Mouse (Mus musculus) urinary bladder, postnatal 4 days (tissue): ENCODE data around the gene Grk3.

ENCODE experiments used
- DNase-seq, 2 experiments: peaks; one replicate each; pipeline ENCODE4 v3.0.0; 2021 to 2022; ENCODE audit warnings: low spot score in 2 of 2

The Grk3 gene

DNA sequence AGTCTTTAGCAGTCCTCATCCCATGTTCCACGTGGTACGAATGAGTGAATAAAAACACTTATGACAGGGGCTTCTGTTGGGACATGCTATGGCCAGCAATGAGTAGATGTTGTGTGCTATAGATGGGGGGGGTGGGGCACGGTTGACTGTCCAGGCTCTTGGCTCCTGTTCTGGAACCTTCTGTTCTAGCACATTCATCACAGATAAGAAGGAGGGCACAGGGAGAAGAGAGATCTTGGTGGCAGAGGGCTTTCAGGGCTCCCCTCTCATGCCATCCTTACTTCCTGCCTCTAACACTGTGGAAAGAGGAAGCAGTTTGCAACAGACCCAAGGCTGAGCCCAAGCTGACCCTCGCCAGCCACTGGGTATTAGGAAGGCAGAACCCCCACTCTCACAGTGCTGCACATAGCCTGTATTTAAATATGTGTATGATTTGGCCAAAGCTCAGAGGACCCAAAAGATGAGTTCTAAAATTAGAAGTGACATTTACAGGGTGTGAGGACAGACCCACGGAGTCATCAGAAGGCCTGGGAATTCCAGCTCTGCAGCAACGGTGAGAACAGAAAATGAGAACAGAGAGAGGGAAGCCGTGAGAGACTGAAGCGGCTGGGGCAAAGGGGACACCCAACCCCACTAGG, 6.3 kb downstream of the Grk3 start:
- no peak for DNase-seq

DNA sequence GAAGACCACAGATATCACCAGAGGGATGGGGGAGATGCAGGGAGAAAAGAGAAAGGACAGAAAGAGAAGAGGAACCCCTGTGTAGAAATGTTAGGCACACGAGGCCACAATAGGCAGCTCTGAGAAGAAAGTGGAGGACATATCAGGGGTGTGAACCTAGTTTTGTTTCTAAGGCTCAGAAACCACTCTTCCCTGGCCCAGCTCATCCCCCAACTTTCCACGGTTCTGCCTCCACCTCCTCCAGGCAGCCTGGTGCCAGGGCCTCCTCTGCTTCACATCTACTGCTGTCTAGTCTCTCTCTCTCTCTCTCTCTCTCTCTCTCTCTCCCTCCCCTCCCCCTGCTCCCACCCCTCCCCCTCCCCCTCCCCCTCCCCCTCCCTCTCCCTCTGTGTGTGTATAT, 7.1 kb downstream of the Grk3 start:
- DNase-seq: no peak

- DNase-seq: no peak
These were observed 8.6 kb downstream of the Grk3 start for GRCm38 (mm10) chr5:113006997-113007396.

DNA sequence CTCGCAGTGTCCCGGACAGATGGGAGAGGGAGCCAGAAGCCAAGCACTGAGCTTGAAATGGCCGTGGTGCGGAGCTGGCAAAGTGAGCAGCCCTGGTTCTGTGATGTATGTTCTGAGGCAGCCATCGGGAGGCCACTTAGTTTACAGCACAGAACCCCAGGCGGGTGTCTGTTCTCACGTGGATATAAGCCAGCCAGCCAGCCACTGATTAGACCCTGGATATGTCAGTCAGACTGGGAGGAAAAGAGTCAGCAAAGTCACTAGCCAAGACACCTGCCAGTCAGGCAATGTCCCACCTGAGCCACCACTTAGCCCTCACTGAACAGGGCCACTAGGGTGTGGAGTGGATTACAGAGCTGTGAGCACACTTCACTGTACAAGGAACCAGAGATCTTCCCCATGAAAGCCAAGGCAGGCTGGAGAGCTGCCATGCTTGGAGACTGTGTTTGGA, 9.6 kb downstream of the Grk3 start:
- DNase-seq: no peak

DNA sequence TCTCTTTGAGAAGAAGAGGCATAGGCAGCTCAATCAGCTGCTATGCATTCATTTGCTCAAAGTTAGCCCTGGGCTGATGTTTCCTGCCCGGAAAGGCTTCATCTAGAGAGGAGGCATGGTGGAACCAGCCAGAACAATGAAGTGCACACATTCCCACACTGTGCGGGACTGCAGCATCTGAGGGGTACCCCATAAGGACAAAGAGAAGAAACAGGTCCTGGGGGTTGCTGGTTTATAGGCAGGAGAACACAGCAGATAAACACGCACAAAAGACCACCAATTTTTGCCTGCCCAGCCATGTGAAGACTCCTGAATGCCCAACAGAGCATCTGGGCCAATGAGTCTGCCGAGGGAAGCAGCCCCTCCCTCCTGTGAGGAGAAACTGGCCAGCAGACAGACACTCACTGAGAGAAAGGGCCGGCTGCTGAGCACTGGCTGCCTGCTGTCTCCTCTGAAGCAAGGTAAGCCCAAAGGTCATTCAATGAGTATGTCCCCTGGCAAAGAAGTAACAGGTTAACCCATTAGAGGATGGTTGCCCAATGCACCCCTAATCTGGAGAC, 12.7 kb downstream of the Grk3 start:
- no peak for DNase-seq

GRCm38 (mm10) chr5:112999227-112999626, 16.4 kb downstream of the Grk3 start:
- no peak for DNase-seq

GRCm38 (mm10) chr5:112997516-112998186, 17.9 kb downstream of the Grk3 start:
- no peak for DNase-seq

DNA sequence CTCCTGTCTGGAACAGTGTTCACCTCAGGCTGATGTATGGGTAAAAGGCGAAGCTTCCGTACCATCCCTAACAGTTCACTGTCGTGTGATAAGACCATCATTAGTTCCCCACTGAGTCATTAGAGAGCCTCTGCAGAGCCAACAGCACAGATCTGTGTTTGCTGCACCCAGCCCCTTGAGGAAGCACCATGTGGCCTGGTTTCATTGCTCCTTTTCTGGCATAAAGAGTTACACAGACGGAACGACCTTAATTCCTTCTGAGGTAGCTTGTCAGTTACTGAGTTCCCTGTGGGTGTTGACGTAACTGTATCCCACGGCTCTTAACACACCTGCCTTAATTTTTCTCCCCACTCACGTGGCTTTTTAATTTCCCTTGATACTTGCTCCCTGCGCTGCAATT, 24.3 kb downstream of the Grk3 start:
- no peak for DNase-seq

DNA sequence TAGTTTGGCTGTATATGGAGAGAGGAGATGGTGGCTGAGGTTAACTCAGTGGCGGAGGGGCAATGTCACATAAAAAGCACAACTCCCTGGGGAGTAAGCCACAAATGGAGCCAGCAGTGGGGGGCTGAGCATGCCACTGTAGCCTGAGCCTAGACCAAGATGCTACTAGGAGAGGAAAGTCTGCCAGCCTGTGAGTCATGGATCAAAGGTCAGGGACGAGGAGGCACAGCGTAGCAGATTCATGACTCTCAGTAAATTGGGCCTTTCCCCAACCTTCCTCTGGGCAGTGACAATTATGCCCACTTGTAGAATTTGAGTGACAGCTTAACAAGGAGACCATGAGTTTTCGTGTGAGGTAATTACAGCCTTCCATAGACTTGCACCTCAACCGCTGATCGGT, 33.7 kb downstream of the Grk3 start:
- no peak for DNase-seq

DNA sequence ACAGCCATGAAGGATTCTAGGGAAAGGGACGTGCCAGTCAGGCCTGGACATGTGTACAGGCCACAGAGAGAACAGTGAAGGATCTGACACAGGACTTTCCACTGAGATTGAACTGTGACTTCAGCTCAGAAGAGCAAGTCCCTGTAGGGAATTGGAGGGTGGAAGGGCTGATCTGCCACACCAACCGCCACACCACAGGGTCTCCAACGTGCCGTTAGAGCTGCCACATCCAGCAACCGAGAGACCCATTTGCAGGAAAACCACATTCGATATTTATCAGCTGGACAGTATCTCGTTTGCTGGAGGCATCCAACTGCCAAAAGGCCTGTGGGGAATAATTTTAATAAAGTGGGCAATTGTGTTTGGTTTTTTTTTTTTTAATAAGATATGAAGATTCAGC, 35.9 kb downstream of the Grk3 start:
- DNase-seq: no peak

- no peak for DNase-seq
These were observed 36.4 kb downstream of the Grk3 start for GRCm38 (mm10) chr5:112979195-112979594.

- no peak for DNase-seq
These were observed 38.5 kb downstream of the Grk3 start for GRCm38 (mm10) chr5:112977089-112977488.

DNA sequence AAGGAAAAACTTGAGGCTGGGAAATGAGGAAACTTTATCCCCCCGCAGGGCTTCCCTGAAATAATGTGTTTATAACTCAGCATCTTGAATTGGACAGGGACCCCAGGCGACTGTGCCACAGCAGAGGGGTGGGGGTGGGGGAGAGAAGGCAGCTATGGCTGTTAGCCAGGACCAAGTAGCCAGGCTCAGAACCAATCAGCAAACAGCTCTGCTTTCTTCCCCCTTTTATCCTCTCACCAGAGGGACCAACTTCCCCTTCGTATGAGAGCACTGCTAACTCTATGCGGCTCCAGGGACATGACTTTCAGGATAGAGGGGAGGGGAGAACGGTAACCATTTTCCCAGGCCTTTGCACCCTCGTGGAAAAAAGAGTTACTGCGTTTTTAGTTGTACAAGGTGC, 42.0 kb downstream of the Grk3 start:
- no peak for DNase-seq

DNA sequence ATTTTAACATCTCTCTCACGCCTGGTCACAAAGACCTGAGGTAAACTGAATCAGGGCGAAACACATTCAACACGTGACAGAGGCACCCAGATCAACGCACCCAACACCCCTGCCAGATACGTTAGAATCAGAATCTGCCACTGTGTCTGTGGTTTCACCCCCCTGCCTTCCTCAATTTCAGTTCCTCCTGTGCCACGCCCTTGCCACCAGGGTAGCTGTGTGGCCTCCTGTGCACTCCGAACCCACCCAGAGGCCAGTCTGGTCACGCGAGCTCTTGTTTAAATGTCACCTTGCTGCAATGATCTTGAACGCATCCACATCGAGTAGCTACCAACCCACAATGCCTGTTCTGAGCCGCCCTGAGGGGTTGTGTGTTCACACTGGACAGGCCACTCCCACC, 43.3 kb downstream of the Grk3 start:
- no peak for DNase-seq

DNA sequence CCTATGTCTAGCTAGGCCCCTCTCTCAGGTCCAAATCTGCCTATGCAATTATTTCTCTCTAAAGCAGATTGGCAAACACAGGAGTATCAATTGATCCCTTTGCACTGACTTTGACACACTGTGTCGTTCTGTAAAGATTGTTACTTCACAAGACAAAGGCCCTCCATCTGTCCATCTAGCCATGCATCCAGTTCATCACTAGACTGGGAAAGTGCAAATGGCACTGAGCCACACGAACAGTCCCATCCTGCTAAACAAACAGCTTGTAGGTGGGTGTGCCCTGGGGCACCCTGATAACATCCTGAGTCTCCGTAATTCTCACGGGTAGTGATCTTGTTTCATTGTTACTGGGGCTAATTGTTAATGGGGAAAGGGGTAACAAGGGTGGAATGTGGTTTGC, 52.1 kb downstream of the Grk3 start:
- no peak for DNase-seq

DNA sequence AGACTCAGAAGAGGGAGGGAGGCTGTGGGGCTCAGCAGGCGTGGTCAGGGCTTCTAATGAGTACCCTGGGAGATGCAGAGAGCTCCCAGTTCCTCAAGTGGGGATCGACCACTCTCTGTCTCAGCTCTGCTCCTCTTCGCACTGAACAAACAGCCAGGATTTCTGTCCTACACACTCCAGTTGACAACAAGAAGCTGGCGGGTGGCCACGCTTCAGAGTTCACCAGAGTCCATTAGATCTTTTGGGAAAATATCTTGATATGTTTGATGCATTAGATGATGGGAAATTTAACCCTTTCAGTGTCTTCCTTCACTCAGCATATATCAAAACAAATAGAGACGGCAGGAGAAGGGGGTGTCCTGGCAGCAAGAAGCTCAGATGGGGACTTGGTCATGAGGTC, 53.4 kb downstream of the Grk3 start:
- no peak for DNase-seq

GRCm38 (mm10) chr5:112960911-112961310, 54.7 kb downstream of the Grk3 start:
- DNase-seq: no peak

GRCm38 (mm10) chr5:112958293-112958692, 57.3 kb downstream of the Grk3 start:
- no peak for DNase-seq

DNA sequence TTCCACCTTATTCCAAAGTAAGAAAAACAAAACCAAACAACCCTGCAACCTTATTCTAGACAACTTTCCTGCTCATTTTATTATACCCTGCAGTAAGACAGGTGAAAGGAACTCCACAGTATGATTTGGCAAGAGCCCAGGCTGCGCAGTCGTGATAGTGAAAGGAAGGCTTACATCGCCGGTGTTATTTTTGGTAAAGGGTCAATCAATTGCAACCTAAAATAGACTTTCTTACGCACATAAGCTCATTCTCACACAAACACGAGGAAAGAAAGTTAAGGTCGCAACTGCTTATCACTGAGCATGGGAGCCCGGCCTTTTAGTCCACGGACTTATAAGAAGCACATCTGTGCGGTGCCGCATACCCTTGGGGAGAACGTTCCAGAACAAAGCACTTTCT, 58.8 kb downstream of the Grk3 start:
- DNase-seq: no peak

DNA sequence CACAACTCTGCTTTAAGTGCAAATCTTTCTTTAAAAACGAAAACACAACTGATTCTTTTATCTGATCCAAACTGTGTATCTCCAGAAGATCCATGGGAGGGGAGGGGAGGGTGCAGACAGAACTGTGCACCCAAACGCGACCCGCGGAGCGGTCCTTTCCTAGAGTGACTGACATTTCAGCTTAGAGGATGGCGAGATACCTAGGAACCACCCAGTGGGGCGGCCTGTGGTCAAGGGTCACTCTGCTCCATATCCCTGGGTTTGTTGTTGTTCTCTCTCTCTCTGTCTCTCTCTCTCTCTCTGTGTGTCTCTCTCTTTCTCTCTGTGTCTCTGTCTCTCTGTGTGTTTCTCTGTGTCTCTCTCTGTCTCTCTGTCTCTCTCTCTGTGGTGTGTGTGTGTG, 59.2 kb downstream of the Grk3 start:
- DNase-seq: no peak

DNA sequence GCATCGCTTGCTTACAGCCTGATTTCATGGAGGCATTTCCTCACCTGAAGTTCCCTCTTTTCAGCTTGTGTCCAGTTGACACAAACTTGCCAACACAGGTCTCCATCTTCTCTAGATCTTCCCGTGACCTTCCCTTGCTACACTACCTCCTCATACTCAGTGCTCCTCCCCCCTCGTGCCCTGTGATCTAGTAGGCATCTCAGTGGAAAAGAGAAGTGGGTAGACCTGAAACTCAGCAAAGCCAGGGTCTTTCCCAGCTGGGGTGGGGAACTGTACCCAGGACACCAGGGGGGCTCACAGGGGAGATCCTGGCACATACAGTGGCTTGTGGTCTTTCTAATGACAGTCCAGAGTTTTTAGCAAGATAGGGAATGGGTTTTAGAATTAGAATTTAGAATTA, 64.7 kb downstream of the Grk3 start:
- DNase-seq: no peak

GRCm38 (mm10) chr5:112945925-112946324, 69.7 kb downstream of the Grk3 start:
- DNase-seq: no peak

- no peak for DNase-seq
These were observed 73.3 kb downstream of the Grk3 start for GRCm38 (mm10) chr5:112942244-112942643.
